Mouse (Mus musculus) myocyte (in vitro differentiated cells): Measurements from ENCODE around the gene Ehbp1. TPM values are rescaled to one million over a fixed set of nuclear protein-coding genes. Genes with fewer than 3 reads are reported as not detected.

Source experiments
- H3K27me3 ChIP-seq: one replicate; pipeline ENCODE4 v1.6.1; 2011; ENCODE audit not compliant: control insufficient read depth, insufficient read depth, insufficient read length
- H3K36me3 ChIP-seq: one replicate; pipeline ENCODE4 v1.6.1; 2011; ENCODE audit not compliant: control insufficient read depth, insufficient read depth
- H3K4me2 ChIP-seq: one replicate; pipeline ENCODE4 v1.6.1; 2011; ENCODE audit warnings: low read depth, control low read depth
- H3K4me3 ChIP-seq: one replicate; pipeline ENCODE4 v1.5.1; 2011; ENCODE audit warnings: mild to moderate bottlenecking, control low read depth, moderate library complexity
- H3K79me2 ChIP-seq: one replicate; pipeline ENCODE4 v1.6.1; 2011; ENCODE audit not compliant: control insufficient read depth, insufficient read depth
- H3ac ChIP-seq: one replicate; pipeline ENCODE4 v1.6.1; 2011; ENCODE audit not compliant: control insufficient read depth, insufficient read length
- CEBPB ChIP-seq: IDR thresholded peaks from 2 replicates; pipeline ENCODE4 v1.6.1; 2011; ENCODE audit warnings: mild to moderate bottlenecking, moderate library complexity; ENCODE audit not compliant: poor library complexity, insufficient read depth, severe bottlenecking
- E2F4 ChIP-seq: IDR thresholded peaks from one replicate; pipeline ENCODE4 v1.6.1; 2011; ENCODE audit warnings: mild to moderate bottlenecking, control low read depth, moderate library complexity; ENCODE audit not compliant: insufficient read depth
- MAX ChIP-seq: IDR thresholded peaks from one replicate; pipeline ENCODE4 v1.6.1; 2011; ENCODE audit warnings: low read depth, mild to moderate bottlenecking, control low read depth
- MYOD1 ChIP-seq, 3 experiments: IDR thresholded peaks; one replicate each; pipeline ENCODE4 v1.6.1; 2011; ENCODE audit warnings: control low read depth in 2 of 3, low read depth in 2 of 3, mild to moderate bottlenecking in 2 of 3, moderate library complexity in 1 of 3; ENCODE audit not compliant: insufficient read length in 2 of 3, control insufficient read depth in 1 of 3
- MYOG ChIP-seq, 3 experiments: IDR thresholded peaks; one replicate each; pipeline ENCODE4 v1.6.1; 2011; ENCODE audit warnings: control low read depth in 2 of 3, low read depth in 2 of 3, mild to moderate bottlenecking in 2 of 3; ENCODE audit not compliant: insufficient read length in 2 of 3, control insufficient read depth in 1 of 3, insufficient read depth in 1 of 3
- POLR2A ChIP-seq: IDR thresholded peaks from one replicate; pipeline ENCODE4 v1.6.1; 2011; ENCODE audit warnings: low read depth, mild to moderate bottlenecking, control low read depth, moderate library complexity; ENCODE audit not compliant: insufficient read length
- POLR2AphosphoS2 ChIP-seq: IDR thresholded peaks from one replicate; pipeline ENCODE4 v1.6.1; 2011; ENCODE audit warnings: low read depth, control low read depth; ENCODE audit not compliant: insufficient read length
- REST ChIP-seq: IDR thresholded peaks from one replicate; pipeline ENCODE4 v1.6.1; 2011; ENCODE audit warnings: mild to moderate bottlenecking, control low read depth, moderate library complexity; ENCODE audit not compliant: insufficient read depth, insufficient read length
- SRF ChIP-seq: IDR thresholded peaks from one replicate; pipeline ENCODE4 v1.6.1; 2011; ENCODE audit warnings: low read depth; ENCODE audit not compliant: control insufficient read depth, insufficient read length
- TCF12 ChIP-seq: IDR thresholded peaks from one replicate; pipeline ENCODE4 v1.6.1; 2011; ENCODE audit warnings: mild to moderate bottlenecking, control low read depth; ENCODE audit not compliant: poor library complexity, insufficient read depth, severe bottlenecking
- TCF3 ChIP-seq: IDR thresholded peaks from one replicate; pipeline ENCODE4 v1.6.1; 2011; ENCODE audit warnings: low read depth, control low read depth; ENCODE audit not compliant: insufficient read length
- USF1 ChIP-seq: IDR thresholded peaks from one replicate; pipeline ENCODE4 v1.6.1; 2011; ENCODE audit warnings: low read depth, mild to moderate bottlenecking, control low read depth, moderate library complexity
- polyA plus RNA-seq: library from polyadenylated mRNA; unstranded; fragments of >200 nt; fragmentation: generic; extraction: Trizol; gene quantifications from one replicate; pipeline ENCODE4 v1.2.1, GENCODE M21; 2012; ENCODE audit warnings: missing spikeins

The Ehbp1 gene
- polyA plus RNA-seq, 1 experiment: 4.0 TPM

DNA sequence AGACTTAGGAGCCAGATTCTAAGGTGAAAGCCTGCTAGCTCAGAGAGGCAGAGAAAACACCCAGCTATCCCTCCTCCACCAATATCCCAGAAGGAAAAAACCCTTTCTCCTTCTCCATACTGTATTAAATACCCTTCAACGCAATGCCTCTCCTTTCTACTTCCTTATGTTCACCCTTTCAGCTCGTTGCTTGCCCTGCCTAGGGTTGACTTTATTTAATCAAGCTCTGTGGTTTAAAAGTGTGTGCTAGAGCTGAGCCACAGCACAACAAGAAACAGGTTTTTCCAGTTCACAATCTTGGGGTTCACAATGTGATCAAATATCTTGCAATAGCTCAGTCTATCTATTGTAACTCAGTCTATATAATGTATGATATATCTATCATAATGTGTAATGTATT, 7.9 kb upstream of the Ehbp1 start:
- Histone ChIP-seq H3ac (no peak overlapping the region), H3K36me3 (no peaks in the 10 kb centered on the region), H3K79me2 (no peaks in the 10 kb centered on the region), H3K27me3 (no peaks in the 10 kb centered on the region), H3K4me3 (no peak overlapping the region), H3K4me2 (no peak overlapping the region)
- TF ChIP-seq MAX (no peak), REST (no peak), TCF12 (no peak), CEBPB (no peak), POLR2A (no peak), E2F4 (no peak), MYOG (IDR thresholded peaks at IDR 0.05; ENCODE audit: control insufficient read depth in 1 of 3, insufficient read depth in 1 of 3, insufficient read length in 2 of 3, low read depth in 2 of 3) (no peak), MYOD1 (IDR thresholded peaks at IDR 0.05; ENCODE audit: control insufficient read depth in 1 of 3, insufficient read length in 2 of 3, low read depth in 2 of 3) (no peak), POLR2AphosphoS2 (no peak), USF1 (no peak), SRF (no peak), TCF3 (no peak)

DNA sequence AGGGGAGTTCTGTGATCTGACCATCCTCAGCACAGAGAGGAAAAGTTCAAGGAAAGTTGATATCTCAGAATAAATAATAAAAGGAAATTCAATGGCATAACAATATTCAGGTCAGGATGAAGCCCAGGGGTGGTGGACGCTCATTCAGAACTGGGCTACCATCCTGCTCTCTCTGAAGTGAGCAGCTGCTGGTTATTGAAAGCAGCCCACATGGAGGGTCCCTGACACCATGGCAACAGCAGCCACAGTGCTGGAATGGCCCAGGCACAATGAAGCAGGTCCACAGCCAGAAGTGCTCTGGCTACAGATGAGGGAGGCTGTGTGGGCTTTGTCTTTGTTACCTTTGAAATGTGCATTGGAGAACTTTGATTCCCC, 6.4 kb upstream of the Ehbp1 start:
- H3K27me3 ChIP-seq: no peaks in the 10 kb centered on the region
- no peak overlapping the region for H3K4me3 ChIP-seq
- TF ChIP-seq USF1 (no peak), REST (no peak), SRF (no peak), CEBPB (no peak), MYOD1 (IDR thresholded peaks at IDR 0.05; ENCODE audit: control insufficient read depth in 1 of 3, insufficient read length in 2 of 3, low read depth in 2 of 3) (no peak)
- H3K4me2 ChIP-seq: no peak overlapping the region
- H3K36me3 ChIP-seq: no peaks in the 10 kb centered on the region
- H3ac ChIP-seq: no peak overlapping the region
- H3K79me2 ChIP-seq: no peaks in the 10 kb centered on the region

GRCm38 (mm10) chr11:22347651-22348535, 5.8 kb upstream of the Ehbp1 start:
- Histone ChIP-seq H3K36me3 (no peaks in the 10 kb centered on the region), H3K4me3 (no peak overlapping the region), H3K79me2 (no peaks in the 10 kb centered on the region), H3ac (no peak overlapping the region), H3K27me3 (no peaks in the 10 kb centered on the region), H3K4me2 (no peak overlapping the region)
- TF ChIP-seq USF1 (no peak), SRF (no peak), TCF3 (no peak), MYOG (IDR thresholded peaks at IDR 0.05; ENCODE audit: control insufficient read depth in 1 of 3, insufficient read depth in 1 of 3, insufficient read length in 2 of 3, low read depth in 2 of 3) (no peak), POLR2A (no peak), REST (no peak), E2F4 (no peak), MAX (no peak), MYOD1 (IDR thresholded peaks at IDR 0.05; ENCODE audit: control insufficient read depth in 1 of 3, insufficient read length in 2 of 3, low read depth in 2 of 3) (no peak), POLR2AphosphoS2 (no peak)

DNA sequence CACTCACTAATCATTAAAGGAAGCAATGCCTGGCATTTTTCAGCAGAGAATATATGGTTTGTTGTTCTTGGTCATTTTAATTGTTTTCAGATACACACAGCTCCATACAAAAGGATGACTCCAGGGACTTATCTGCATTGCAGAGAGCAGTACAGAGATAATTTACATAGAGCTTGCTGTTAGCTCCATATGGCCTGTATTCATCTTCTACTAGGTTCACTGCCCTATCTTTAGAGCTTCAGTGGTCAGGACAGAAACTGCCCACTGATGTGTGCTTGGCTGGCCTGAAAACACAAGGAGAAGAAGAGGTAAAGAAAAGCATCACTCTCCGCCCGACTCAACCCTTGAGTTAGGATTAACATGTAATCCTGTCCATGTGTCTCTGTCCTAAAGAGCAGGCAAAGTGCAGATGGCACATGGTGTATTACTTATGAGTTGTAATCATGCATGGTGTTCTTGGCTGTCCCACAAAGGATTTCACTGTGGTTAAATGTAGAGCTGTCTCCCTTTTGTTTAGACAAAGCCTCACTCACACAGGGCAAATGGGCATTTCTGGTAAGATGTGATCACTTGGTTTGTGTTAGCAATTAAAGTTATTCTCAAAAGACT, 14.7 kb downstream of the Ehbp1 start:
- Histone ChIP-seq H3K4me2 (no peak overlapping the region), H3ac (no peak overlapping the region)

More for the DNA sequence above, 14.7 kb downstream of the Ehbp1 start:
- no peaks in the 10 kb centered on the region for H3K79me2 ChIP-seq
- no peak overlapping the region for H3K4me3 ChIP-seq
- H3K36me3 ChIP-seq: no peaks in the 10 kb centered on the region
- H3K27me3 ChIP-seq: no peaks in the 10 kb centered on the region
- TF ChIP-seq E2F4 (no peak), USF1 (no peak), TCF12 (no peak), MYOD1 (IDR thresholded peaks at IDR 0.05; ENCODE audit: control insufficient read depth in 1 of 3, insufficient read length in 2 of 3, low read depth in 2 of 3) (no peak), TCF3 (no peak), POLR2AphosphoS2 (no peak), POLR2A (no peak), MAX (no peak), MYOG (IDR thresholded peaks at IDR 0.05; ENCODE audit: control insufficient read depth in 1 of 3, insufficient read depth in 1 of 3, insufficient read length in 2 of 3, low read depth in 2 of 3) (no peak), CEBPB (no peak), REST (no peak), SRF (no peak)
